Mouse (Mus musculus): ENCODE results near the gene Gm47959. TPM values are rescaled to one million over a fixed set of nuclear protein-coding genes. Genes with fewer than 3 reads are reported as not detected.

Gene Gm47959
- polyA plus RNA-seq, 1 experiment, result not detected

GRCm38 (mm10) chr1:83036892-83037667 is 36.7 kb downstream of the Gm47959 start:
- H3K9ac ChIP-seq (ENCODE audit: low read depth, poor library complexity, severe bottlenecking), result 0 out of 2 replicates have a peak overlapping the region, but pooled peaks have one; percentile 14

GRCm38 (mm10) chr1:83038109-83038672 is 37.8 kb downstream of the Gm47959 start, which contains the start of gene Slc19a3:
Slc19a3 (minus strand) TSS chr1:83038448.
- Histone ChIP-seq H3K27ac (ENCODE audit: insufficient read depth, low read length) (peak within 1 kb of the TSS; percentile 45), H3K4me1 (ENCODE audit: control insufficient read depth, insufficient read depth, low read length) (no peaks in the 10 kb centered on the region), H3K4me3 (ENCODE audit: low read depth, low read length) (peak within 1 kb of the TSS; percentile 62), H3K9ac (ENCODE audit: low read depth, poor library complexity, severe bottlenecking) (peak within 1 kb of the TSS; percentile 14; the same call in 1 of the 2 replicates), H3K27me3 (ENCODE audit: control insufficient read depth, insufficient read depth, low read length, poor library complexity, severe bottlenecking) (no peaks in the 10 kb centered on the region), H3K9me3 (replicated peaks; ENCODE audit: control insufficient read depth, insufficient read depth, low read length, poor library complexity, severe bottlenecking) (no peaks in the 10 kb centered on the region), H3K36me3 (ENCODE audit: control insufficient read depth, insufficient read depth, low read length, poor library complexity, severe bottlenecking) (no peaks in the 10 kb centered on the region)
- TF ChIP-seq EP300 (IDR thresholded peaks at IDR 0.05; ENCODE audit: insufficient read depth, low read depth, low read length), result no peak
- no peak for TF ChIP-seq POLR2A (IDR thresholded peaks at IDR 0.05; ENCODE audit: insufficient read depth, low read length)
- no peak for TF ChIP-seq CTCF (IDR thresholded peaks at IDR 0.05; ENCODE audit: low read depth, low read length)

More at GRCm38 (mm10) chr1:83036892-83037667, 36.7 kb downstream of the Gm47959 start:
- Histone ChIP-seq H3K27ac (ENCODE audit: insufficient read depth, low read length) (no peak overlapping the region), H3K9me3 (replicated peaks; ENCODE audit: control insufficient read depth, insufficient read depth, low read length, poor library complexity, severe bottlenecking) (no peaks in the 10 kb centered on the region), H3K4me3 (ENCODE audit: low read depth, low read length) (no peak overlapping the region), H3K36me3 (ENCODE audit: control insufficient read depth, insufficient read depth, low read length, poor library complexity, severe bottlenecking) (no peaks in the 10 kb centered on the region), H3K4me1 (ENCODE audit: control insufficient read depth, insufficient read depth, low read length) (no peaks in the 10 kb centered on the region), H3K27me3 (ENCODE audit: control insufficient read depth, insufficient read depth, low read length, poor library complexity, severe bottlenecking) (no peaks in the 10 kb centered on the region)
- TF ChIP-seq POLR2A (IDR thresholded peaks at IDR 0.05; ENCODE audit: insufficient read depth, low read length), result no peak
- no peak for TF ChIP-seq EP300 (IDR thresholded peaks at IDR 0.05; ENCODE audit: insufficient read depth, low read depth, low read length)
- no peak for TF ChIP-seq CTCF (IDR thresholded peaks at IDR 0.05; ENCODE audit: low read depth, low read length)

GRCm38 (mm10) chr1:83039080-83039479 is 38.7 kb downstream of the Gm47959 start:
- Histone ChIP-seq H3K9ac (ENCODE audit: low read depth, poor library complexity, severe bottlenecking) (no peak overlapping the region), H3K4me3 (ENCODE audit: low read depth, low read length) (no peak overlapping the region), H3K4me1 (ENCODE audit: control insufficient read depth, insufficient read depth, low read length) (no peaks in the 10 kb centered on the region), H3K36me3 (ENCODE audit: control insufficient read depth, insufficient read depth, low read length, poor library complexity, severe bottlenecking) (no peaks in the 10 kb centered on the region), H3K27me3 (ENCODE audit: control insufficient read depth, insufficient read depth, low read length, poor library complexity, severe bottlenecking) (no peaks in the 10 kb centered on the region), H3K9me3 (replicated peaks; ENCODE audit: control insufficient read depth, insufficient read depth, low read length, poor library complexity, severe bottlenecking) (no peaks in the 10 kb centered on the region), H3K27ac (ENCODE audit: insufficient read depth, low read length) (no peak overlapping the region)
- no peak for TF ChIP-seq CTCF (IDR thresholded peaks at IDR 0.05; ENCODE audit: low read depth, low read length)
- TF ChIP-seq POLR2A (IDR thresholded peaks at IDR 0.05; ENCODE audit: insufficient read depth, low read length), result no peak
- TF ChIP-seq EP300 (IDR thresholded peaks at IDR 0.05; ENCODE audit: insufficient read depth, low read depth, low read length), result no peak

GRCm38 (mm10) chr1:83042380-83042779 is 42.0 kb downstream of the Gm47959 start, which contains the start of gene Krtap28-10:
Krtap28-10 (minus strand) TSS chr1:83042480.
- no peak within 1 kb of the TSS for H3K27ac ChIP-seq (ENCODE audit: insufficient read depth, low read length)
- H3K9me3 ChIP-seq (replicated peaks; ENCODE audit: control insufficient read depth, insufficient read depth, low read length, poor library complexity, severe bottlenecking), result no peaks in the 10 kb centered on the region
- no peaks in the 10 kb centered on the region for H3K27me3 ChIP-seq (ENCODE audit: control insufficient read depth, insufficient read depth, low read length, poor library complexity, severe bottlenecking)
- H3K36me3 ChIP-seq (ENCODE audit: control insufficient read depth, insufficient read depth, low read length, poor library complexity, severe bottlenecking), result no peaks in the 10 kb centered on the region
- no peak within 1 kb of the TSS for H3K9ac ChIP-seq (ENCODE audit: low read depth, poor library complexity, severe bottlenecking)
- no peak for TF ChIP-seq POLR2A (IDR thresholded peaks at IDR 0.05; ENCODE audit: insufficient read depth, low read length)
- TF ChIP-seq CTCF (IDR thresholded peaks at IDR 0.05; ENCODE audit: low read depth, low read length), result no peak
- no peak for TF ChIP-seq EP300 (IDR thresholded peaks at IDR 0.05; ENCODE audit: insufficient read depth, low read depth, low read length)
- H3K4me3 ChIP-seq (ENCODE audit: low read depth, low read length), result no peak within 1 kb of the TSS
- no peaks in the 10 kb centered on the region for H3K4me1 ChIP-seq (ENCODE audit: control insufficient read depth, insufficient read depth, low read length)

GRCm38 (mm10) chr1:83044882-83045427 is 44.6 kb downstream of the Gm47959 start, which contains the start of gene Gm47969:
Gm47969 (plus strand) TSS chr1:83044932.
- H3K4me3 ChIP-seq (ENCODE audit: low read depth, low read length), result no peak within 1 kb of the TSS
- TF ChIP-seq EP300 (IDR thresholded peaks at IDR 0.05; ENCODE audit: insufficient read depth, low read depth, low read length) (no peak), CTCF (IDR thresholded peaks at IDR 0.05; ENCODE audit: low read depth, low read length) (no peak), POLR2A (IDR thresholded peaks at IDR 0.05; ENCODE audit: insufficient read depth, low read length) (no peak)
- no peaks in the 10 kb centered on the region; the same call in 1 of the 2 replicates for H3K9me3 ChIP-seq (replicated peaks; ENCODE audit: control insufficient read depth, insufficient read depth, low read length, poor library complexity, severe bottlenecking)
- no peaks in the 10 kb centered on the region for H3K4me1 ChIP-seq (ENCODE audit: control insufficient read depth, insufficient read depth, low read length)
- H3K27ac ChIP-seq (ENCODE audit: insufficient read depth, low read length), result no peak within 1 kb of the TSS
- no peak within 1 kb of the TSS for H3K9ac ChIP-seq (ENCODE audit: low read depth, poor library complexity, severe bottlenecking)
- no peaks in the 10 kb centered on the region for H3K27me3 ChIP-seq (ENCODE audit: control insufficient read depth, insufficient read depth, low read length, poor library complexity, severe bottlenecking)
- no peaks in the 10 kb centered on the region for H3K36me3 ChIP-seq (ENCODE audit: control insufficient read depth, insufficient read depth, low read length, poor library complexity, severe bottlenecking)

Other genes starting within 250 kb of the Gm47959 start
- not detected in 2 replicates for gene Tm4sf20, start 232.1 kb upstream of the Gm47959 start, polyA plus RNA-seq (2011; ENCODE audit: insufficient read depth, insufficient read length, low read depth, missing spikeins)
- not detected in 2 replicates for gene Gm47791, start 229.3 kb upstream of the Gm47959 start, polyA plus RNA-seq (2011; ENCODE audit: insufficient read depth, insufficient read length, low read depth, missing spikeins)
- 124 and 133 TPM in 2 replicates for gene Agfg1, start 161.1 kb upstream of the Gm47959 start, polyA plus RNA-seq (2011; ENCODE audit: insufficient read depth, insufficient read length, low read depth, missing spikeins)
- gene A030005L19Rik, start 87.2 kb upstream of the Gm47959 start, polyA plus RNA-seq (2011; ENCODE audit: insufficient read depth, insufficient read length, low read depth, missing spikeins), result 1.1 TPM in 1 of 2 replicates, not detected in the other
- gene A030014E15Rik, start 75.6 kb upstream of the Gm47959 start, polyA plus RNA-seq (2011; ENCODE audit: insufficient read depth, insufficient read length, low read depth, missing spikeins), result not detected in 2 replicates
- gene Gm6217, start 69.1 kb upstream of the Gm47959 start, polyA plus RNA-seq (2011; ENCODE audit: insufficient read depth, insufficient read length, low read depth, missing spikeins), result not detected in 2 replicates
- not detected in 2 replicates for gene A030003K21Rik, start 57.2 kb upstream of the Gm47959 start, polyA plus RNA-seq (2011; ENCODE audit: insufficient read depth, insufficient read length, low read depth, missing spikeins)
- gene Gm7544, start 44.5 kb upstream of the Gm47959 start, polyA plus RNA-seq (2011; ENCODE audit: insufficient read depth, insufficient read length, low read depth, missing spikeins), result not detected in 2 replicates
- not detected in 2 replicates for gene Gm47955, start 40.3 kb upstream of the Gm47959 start, polyA plus RNA-seq (2011; ENCODE audit: insufficient read depth, insufficient read length, low read depth, missing spikeins)
- gene Slc19a3, start 37.9 kb downstream of the Gm47959 start, polyA plus RNA-seq (2011; ENCODE audit: insufficient read depth, insufficient read length, low read depth, missing spikeins), result 3.0 and 4.2 TPM in 2 replicates
- not detected in 2 replicates for gene Krtap28-10, start 41.9 kb downstream of the Gm47959 start, polyA plus RNA-seq (2011; ENCODE audit: insufficient read depth, insufficient read length, low read depth, missing spikeins)
- gene Gm47969, start 44.4 kb downstream of the Gm47959 start, polyA plus RNA-seq (2011; ENCODE audit: insufficient read depth, insufficient read length, low read depth, missing spikeins), result not detected in 2 replicates
- gene A030005K14Rik, start 58.8 kb downstream of the Gm47959 start, polyA plus RNA-seq (2011; ENCODE audit: insufficient read depth, insufficient read length, low read depth, missing spikeins), result not detected in 2 replicates
- not detected in 2 replicates for gene Krtap28-13, start 60.4 kb downstream of the Gm47959 start, polyA plus RNA-seq (2011; ENCODE audit: insufficient read depth, insufficient read length, low read depth, missing spikeins)
- gene Ccl20, start 116.2 kb downstream of the Gm47959 start, polyA plus RNA-seq (2011; ENCODE audit: insufficient read depth, insufficient read length, low read depth, missing spikeins), result 0.78 TPM in 1 of 2 replicates, not detected in the other
- not detected in 2 replicates for gene Daw1, start 159.2 kb downstream of the Gm47959 start, polyA plus RNA-seq (2011; ENCODE audit: insufficient read depth, insufficient read length, low read depth, missing spikeins)

Measured in ES-Bruce4 (cell line).